Mouse (Mus musculus) sigmoid colon, adult 10 weeks (tissue): ENCODE results near the gene Pusl1. TPM values are rescaled to one million over a fixed set of nuclear protein-coding genes. Genes with fewer than 3 reads are reported as not detected.

Source experiments
- polyA plus RNA-seq: library from polyadenylated mRNA; stranded (reverse); fragments of 350-450 nt; fragmentation: Illumina TruSeq; extraction: RNeasy Lipid Tissue Mini Kit (QIAGEN cat#74804); gene quantifications from one replicate; pipeline ENCODE4 v1.2.3, GENCODE M21; 2014; ENCODE audit warnings: low read depth, low replicate concordance

Gene Pusl1
- 1.3 TPM for polyA plus RNA-seq

DNA sequence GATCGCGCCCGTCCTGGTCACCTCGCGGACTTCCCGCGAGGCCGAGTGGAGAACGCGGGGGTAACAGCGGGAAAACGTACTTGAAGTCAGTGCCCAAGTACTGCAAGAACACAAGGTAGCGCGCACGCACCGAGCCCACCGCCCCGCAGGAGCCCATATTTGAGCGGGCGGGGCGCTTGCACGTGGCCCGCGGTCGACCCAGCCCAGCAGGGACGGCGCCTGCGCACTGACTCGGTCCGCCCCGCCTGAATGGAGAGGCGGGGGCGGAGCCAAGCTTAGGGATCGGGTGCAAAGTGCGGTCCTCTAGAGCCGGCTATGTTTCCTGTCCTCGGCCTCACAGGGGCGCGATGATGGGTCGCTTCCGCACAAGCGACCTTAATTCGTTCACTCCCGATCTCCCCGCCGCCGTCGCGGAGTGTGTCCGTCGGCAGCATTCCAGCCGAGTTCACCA lies at the start of gene Pusl1, which contains the start of gene Acap3:
Gene Pusl1, minus strand, starts transcription at position 231 of the 451 bp plus-strand sequence.
Gene Acap3, plus strand, starts transcription at position 272 of the 451 bp plus-strand sequence.

DNA sequence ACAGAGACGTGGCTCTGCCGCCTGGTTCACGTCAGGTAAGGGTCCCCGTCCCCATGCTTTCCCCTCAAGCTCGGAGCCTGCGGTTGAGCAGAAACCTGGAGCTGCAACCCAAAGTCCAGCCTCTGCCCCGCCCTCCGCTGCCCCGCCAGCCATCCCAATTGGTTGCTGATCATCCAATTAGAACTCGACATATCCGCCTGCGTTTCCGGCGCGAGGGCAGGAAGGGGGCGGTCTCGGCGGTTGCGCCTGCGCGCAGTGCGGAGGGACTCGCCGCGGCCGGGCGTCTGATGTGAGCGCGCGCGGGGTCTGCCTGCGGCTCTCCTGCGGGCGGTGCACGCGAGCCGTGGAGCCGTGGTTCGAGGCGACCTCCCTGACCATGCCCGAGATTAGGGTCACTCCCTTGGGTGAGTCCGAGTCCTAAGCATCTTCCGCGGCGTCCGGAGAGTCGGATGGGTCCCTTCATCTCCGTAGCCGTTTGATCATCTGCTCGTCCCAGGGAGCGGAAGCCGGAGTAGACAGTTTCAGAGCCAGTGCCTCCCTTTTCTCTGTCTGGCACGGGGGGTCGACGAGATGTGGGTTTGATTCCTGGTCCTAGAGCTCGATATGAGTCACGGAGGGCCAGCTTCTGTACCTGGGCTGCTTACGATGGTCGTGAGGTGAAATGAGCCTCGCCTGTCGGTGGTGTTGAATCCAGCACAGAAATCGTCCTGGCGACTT lies 22.1 kb downstream of the Pusl1 start, which contains the start of the genes Cptp and Ints11:
Gene Cptp, minus strand, starts transcription at position 124 of the 717 bp plus-strand sequence.
Gene Ints11, plus strand, starts transcription at position 230 of the 717 bp plus-strand sequence.

DNA sequence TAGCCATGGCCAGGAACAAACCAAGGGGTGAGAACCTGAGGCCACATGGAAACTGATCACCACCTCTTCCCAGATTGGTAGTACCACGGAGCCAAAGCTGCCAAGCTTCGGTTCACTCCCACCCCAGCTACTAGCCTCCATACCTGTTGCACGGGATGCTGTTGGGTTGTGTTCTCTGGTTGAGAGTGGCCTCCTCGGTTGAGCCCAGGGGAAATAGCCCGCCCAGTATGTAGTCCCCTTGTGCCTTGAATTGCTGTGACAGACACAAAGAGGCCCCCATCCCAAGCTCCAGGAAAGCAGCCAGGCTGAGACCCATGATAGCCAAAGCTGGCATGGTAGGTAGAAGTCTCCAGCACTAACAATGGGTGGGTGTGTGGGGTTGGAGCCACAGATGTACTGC lies 28.6 kb downstream of the Pusl1 start, which contains the start of gene Tas1r3:
Gene Tas1r3, minus strand, starts transcription at position 362 of the 400 bp plus-strand sequence.

GRCm38 (mm10) chr4:155846871-155847578 lies 44.6 kb downstream of the Pusl1 start, which contains the start of gene Dvl1:
Gene Dvl1 (plus strand): TSS chr4:155847402.

GRCm38 (mm10) chr4:155839483-155839910 lies 52.1 kb downstream of the Pusl1 start, which contains the start of gene Mxra8:
Gene Mxra8 (plus strand): TSS chr4:155839680.

Other genes with a start within 250 kb of the Pusl1 start
- not detected for gene Gm10563, start 246.4 kb downstream of the Pusl1 start, polyA plus RNA-seq
- 0.54 TPM for gene Mmp23, start 238.4 kb downstream of the Pusl1 start, polyA plus RNA-seq
- gene Mib2, start 222.6 kb downstream of the Pusl1 start, polyA plus RNA-seq, result 1.3 TPM
- not detected for gene Fndc10, start 197.4 kb downstream of the Pusl1 start, polyA plus RNA-seq
- 110 TPM for gene Ssu72, start 187.0 kb downstream of the Pusl1 start, polyA plus RNA-seq
- not detected for gene Tmem240, start 157.0 kb downstream of the Pusl1 start, polyA plus RNA-seq
- 5.1 TPM for gene Atad3a, start 130.7 kb downstream of the Pusl1 start, polyA plus RNA-seq
- 0.63 TPM for gene Vwa1, start 117.1 kb downstream of the Pusl1 start, polyA plus RNA-seq
- 0.98 TPM for gene Tmem88b, start 105.9 kb downstream of the Pusl1 start, polyA plus RNA-seq
- gene Ankrd65, start 101.3 kb downstream of the Pusl1 start, polyA plus RNA-seq, result not detected
- 39.1 TPM for gene Mrpl20, start 88.9 kb downstream of the Pusl1 start, polyA plus RNA-seq
- gene Ccnl2, start 79.3 kb downstream of the Pusl1 start, polyA plus RNA-seq, result 177 TPM
- 4.8 TPM for gene Aurkaip1, start 60.5 kb downstream of the Pusl1 start, polyA plus RNA-seq
- gene Mxra8, start 52.1 kb downstream of the Pusl1 start, polyA plus RNA-seq, result 52.4 TPM
- gene Dvl1, start 44.4 kb downstream of the Pusl1 start, polyA plus RNA-seq, result 1.5 TPM
- gene Tas1r3, start 28.4 kb downstream of the Pusl1 start, polyA plus RNA-seq, result 0.13 TPM
- 7.8 TPM for gene Cptp, start 22.3 kb downstream of the Pusl1 start, polyA plus RNA-seq
- gene Ints11, start 22.2 kb downstream of the Pusl1 start, polyA plus RNA-seq, result 2.7 TPM
- gene Acap3, start within 50 bp of the Pusl1 start, polyA plus RNA-seq, result 0.47 TPM
- 117 TPM for gene Ube2j2, start 52.0 kb upstream of the Pusl1 start, polyA plus RNA-seq
- 3.3 TPM for gene C1qtnf12, start 70.5 kb upstream of the Pusl1 start, polyA plus RNA-seq
- gene B3galt6, start 100.9 kb upstream of the Pusl1 start, polyA plus RNA-seq, result 6.1 TPM
- gene Sdf4, start 101.1 kb upstream of the Pusl1 start, polyA plus RNA-seq, result 145 TPM
- gene Tnfrsf4, start 122.1 kb upstream of the Pusl1 start, polyA plus RNA-seq, result not detected
- not detected for gene Tnfrsf18, start 134.4 kb upstream of the Pusl1 start, polyA plus RNA-seq
- gene Ttll10, start 167.6 kb upstream of the Pusl1 start, polyA plus RNA-seq, result 2.5 TPM
- 3.6 TPM for gene 9430015G10Rik, start 218.2 kb upstream of the Pusl1 start, polyA plus RNA-seq
- gene Rnf223, start 238.7 kb upstream of the Pusl1 start, polyA plus RNA-seq, result not detected